Mouse (Mus musculus): Measurements from ENCODE around the gene 7530416G11Rik. TPM values are rescaled to one million over a fixed set of nuclear protein-coding genes. Genes with fewer than 3 reads are reported as not detected.
A peak's percentile ranks its signal among the peaks of the same experiment; 100 is the strongest.

7530416G11Rik gene
- polyA plus RNA-seq, 1 experiment from 2014 or later, result not detected

GRCm38 (mm10) chr15:85523173-85523991 lies 20.4 kb upstream of the 7530416G11Rik start:
- no peaks in the 10 kb centered on the region for H3K27me3 ChIP-seq (replicated peaks; ENCODE audit: control insufficient read depth, insufficient read depth, low read length)

GRCm38 (mm10) chr15:85519438-85519837 lies 16.4 kb upstream of the 7530416G11Rik start:
- no peak overlapping the region for H3K27ac ChIP-seq (ENCODE audit: low read length)
- WGBS, result 58% methylated on average over 4 of the region's 4 CpGs
- no peaks in the 10 kb centered on the region for H3K9me3 ChIP-seq (ENCODE audit: control insufficient read depth, low read length)
- H3K4me2 ChIP-seq (ENCODE audit: low read depth, low read length), result no peak overlapping the region
- no peaks in the 10 kb centered on the region for H3K36me3 ChIP-seq (ENCODE audit: control insufficient read depth, insufficient read depth, low read length)
- peak; percentile 46 for ATAC-seq
- H3K9ac ChIP-seq (ENCODE audit: low read depth, low read length), result no peak overlapping the region
- peaks cover 10% of the 10 kb centered on the region for H3K4me1 ChIP-seq (ENCODE audit: control insufficient read depth, insufficient read depth, low read length)
- no peak overlapping the region for H3K4me3 ChIP-seq (ENCODE audit: low read length)
- H3K27me3 ChIP-seq (replicated peaks; ENCODE audit: control insufficient read depth, insufficient read depth, low read length), result no peaks in the 10 kb centered on the region

More at GRCm38 (mm10) chr15:85523173-85523991, 20.4 kb upstream of the 7530416G11Rik start:
- Histone ChIP-seq H3K36me3 (ENCODE audit: control insufficient read depth, insufficient read depth, low read length) (no peaks in the 10 kb centered on the region), H3K9ac (ENCODE audit: low read depth, low read length) (peak overlapping the region; percentile 34; the same call in 1 of the 2 replicates), H3K4me1 (ENCODE audit: control insufficient read depth, insufficient read depth, low read length) (peaks cover 10% of the 10 kb centered on the region), H3K9me3 (ENCODE audit: control insufficient read depth, low read length) (no peaks in the 10 kb centered on the region), H3K27ac (ENCODE audit: low read length) (no peak overlapping the region), H3K4me2 (ENCODE audit: low read depth, low read length) (peak overlapping the region; percentile 48), H3K4me3 (ENCODE audit: low read length) (peak overlapping the region; percentile 13; the same call in 1 of the 2 replicates)
- WGBS, result 8% methylated on average over 14 of the region's 14 CpGs
- ATAC-seq, result peak; percentile 78

- no peaks in the 10 kb centered on the region for H3K27me3 ChIP-seq (replicated peaks; ENCODE audit: control insufficient read depth, insufficient read depth, low read length)
- H3K4me2 ChIP-seq (ENCODE audit: low read depth, low read length), result no peak overlapping the region
- H3K9me3 ChIP-seq (ENCODE audit: control insufficient read depth, low read length), result no peaks in the 10 kb centered on the region
- no peak overlapping the region for H3K4me3 ChIP-seq (ENCODE audit: low read length)
- 70% methylated on average over 32 of the region's 32 CpGs for WGBS
- no peaks in the 10 kb centered on the region for H3K36me3 ChIP-seq (ENCODE audit: control insufficient read depth, insufficient read depth, low read length)
- H3K27ac ChIP-seq (ENCODE audit: low read length), result no peak overlapping the region
- no peak for ATAC-seq
- no peaks in the 10 kb centered on the region for H3K4me1 ChIP-seq (ENCODE audit: control insufficient read depth, insufficient read depth, low read length)
- no peak overlapping the region for H3K9ac ChIP-seq (ENCODE audit: low read depth, low read length)
Measured at GRCm38 (mm10) chr15:85507370-85508014, 4.5 kb upstream of the 7530416G11Rik start.

GRCm38 (mm10) chr15:85506680-85507079 lies 3.7 kb upstream of the 7530416G11Rik start:
- no peaks in the 10 kb centered on the region for H3K9me3 ChIP-seq (ENCODE audit: control insufficient read depth, low read length)
- H3K27me3 ChIP-seq (replicated peaks; ENCODE audit: control insufficient read depth, insufficient read depth, low read length), result no peaks in the 10 kb centered on the region
- 32% methylated on average over 1 of the region's 1 CpGs for WGBS
- no peak overlapping the region for H3K27ac ChIP-seq (ENCODE audit: low read length)
- ATAC-seq, result no peak
- no peaks in the 10 kb centered on the region for H3K4me1 ChIP-seq (ENCODE audit: control insufficient read depth, insufficient read depth, low read length)
- no peak overlapping the region for H3K9ac ChIP-seq (ENCODE audit: low read depth, low read length)
- no peak overlapping the region for H3K4me2 ChIP-seq (ENCODE audit: low read depth, low read length)
- no peak overlapping the region for H3K4me3 ChIP-seq (ENCODE audit: low read length)
- H3K36me3 ChIP-seq (ENCODE audit: control insufficient read depth, insufficient read depth, low read length), result no peaks in the 10 kb centered on the region

- Histone ChIP-seq H3K9me3 (ENCODE audit: control insufficient read depth, low read length) (no peaks in the 10 kb centered on the region), H3K27me3 (replicated peaks; ENCODE audit: control insufficient read depth, insufficient read depth, low read length) (no peaks in the 10 kb centered on the region), H3K4me1 (ENCODE audit: control insufficient read depth, insufficient read depth, low read length) (no peaks in the 10 kb centered on the region), H3K36me3 (ENCODE audit: control insufficient read depth, insufficient read depth, low read length) (no peaks in the 10 kb centered on the region), H3K4me2 (ENCODE audit: low read depth, low read length) (no peak overlapping the region), H3K27ac (ENCODE audit: low read length) (no peak overlapping the region), H3K9ac (ENCODE audit: low read depth, low read length) (no peak overlapping the region), H3K4me3 (ENCODE audit: low read length) (no peak overlapping the region)
- ATAC-seq, result no peak
- 60% methylated on average over 14 of the region's 14 CpGs for WGBS
Measured at GRCm38 (mm10) chr15:85505118-85505925, 2.3 kb upstream of the 7530416G11Rik start.

- WGBS, result 88% methylated on average over 10 of the region's 10 CpGs
Measured at GRCm38 (mm10) chr15:85500267-85500666, 2.8 kb downstream of the 7530416G11Rik start.

GRCm38 (mm10) chr15:85497981-85498475 lies 5.0 kb downstream of the 7530416G11Rik start:
- H3K36me3 ChIP-seq (ENCODE audit: control insufficient read depth, insufficient read depth, low read length), result no peaks in the 10 kb centered on the region
- ATAC-seq, result no peak
- 47% methylated on average over 10 of the region's 10 CpGs for WGBS
- H3K27ac ChIP-seq (ENCODE audit: low read length), result no peak overlapping the region
- no peak overlapping the region for H3K9ac ChIP-seq (ENCODE audit: low read depth, low read length)
- no peaks in the 10 kb centered on the region for H3K4me1 ChIP-seq (ENCODE audit: control insufficient read depth, insufficient read depth, low read length)
- H3K9me3 ChIP-seq (ENCODE audit: control insufficient read depth, low read length), result no peaks in the 10 kb centered on the region
- no peak overlapping the region for H3K4me3 ChIP-seq (ENCODE audit: low read length)
- H3K27me3 ChIP-seq (replicated peaks; ENCODE audit: control insufficient read depth, insufficient read depth, low read length), result peaks cover 3% of the 10 kb centered on the region; the same call in 1 of the 2 replicates
- H3K4me2 ChIP-seq (ENCODE audit: low read depth, low read length), result no peak overlapping the region

More at GRCm38 (mm10) chr15:85500267-85500666, 2.8 kb downstream of the 7530416G11Rik start:
- Histone ChIP-seq H3K4me1 (ENCODE audit: control insufficient read depth, insufficient read depth, low read length) (no peaks in the 10 kb centered on the region), H3K9ac (ENCODE audit: low read depth, low read length) (no peak overlapping the region), H3K4me2 (ENCODE audit: low read depth, low read length) (no peak overlapping the region), H3K27ac (ENCODE audit: low read length) (no peak overlapping the region), H3K27me3 (replicated peaks; ENCODE audit: control insufficient read depth, insufficient read depth, low read length) (no peaks in the 10 kb centered on the region; the same call in 1 of the 2 replicates), H3K36me3 (ENCODE audit: control insufficient read depth, insufficient read depth, low read length) (no peaks in the 10 kb centered on the region), H3K9me3 (ENCODE audit: control insufficient read depth, low read length) (no peaks in the 10 kb centered on the region), H3K4me3 (ENCODE audit: low read length) (no peak overlapping the region)
- no peak for ATAC-seq

GRCm38 (mm10) chr15:85497548-85497947 lies 5.5 kb downstream of the 7530416G11Rik start:
- Histone ChIP-seq H3K9ac (ENCODE audit: low read depth, low read length) (no peak overlapping the region), H3K27ac (ENCODE audit: low read length) (no peak overlapping the region), H3K9me3 (ENCODE audit: control insufficient read depth, low read length) (no peaks in the 10 kb centered on the region), H3K4me2 (ENCODE audit: low read depth, low read length) (no peak overlapping the region), H3K36me3 (ENCODE audit: control insufficient read depth, insufficient read depth, low read length) (no peaks in the 10 kb centered on the region), H3K4me3 (ENCODE audit: low read length) (no peak overlapping the region), H3K4me1 (ENCODE audit: control insufficient read depth, insufficient read depth, low read length) (no peaks in the 10 kb centered on the region), H3K27me3 (replicated peaks; ENCODE audit: control insufficient read depth, insufficient read depth, low read length) (peaks cover 3% of the 10 kb centered on the region; the same call in 1 of the 2 replicates)
- ATAC-seq, result no peak
- 88% methylated on average over 4 of the region's 4 CpGs for WGBS
